Mouse (Mus musculus): Measurements from ENCODE around the gene Pde4c. TPM values are rescaled to one million over a fixed set of nuclear protein-coding genes. Genes with fewer than 3 reads are reported as not detected.

Gene Pde4c
- polyA plus RNA-seq, 1 experiment from 2014 or later, result 0.25 TPM

- Histone ChIP-seq H3K27me3 (ENCODE audit: low read depth, poor library complexity, severe bottlenecking) (no peaks in the 10 kb centered on the region), H3K4me3 (peak overlapping the region; percentile 83), H3K27ac (peak overlapping the region; percentile 97), H3K4me1 (peaks cover 60% of the 10 kb centered on the region), H3K36me3 (peaks cover 27% of the 10 kb centered on the region), H3K9me3 (replicated peaks) (no peaks in the 10 kb centered on the region)
- DNase-seq (ENCODE audit: low spot score), result peak; percentile 89
- WGBS, result under 1% methylated on average over 59 of the region's 59 CpGs
These were observed 23.5 kb upstream of the Pde4c start for GRCm38 (mm10) chr8:70699834-70700554.

GRCm38 (mm10) chr8:70700555-70700922, 23.0 kb upstream of the Pde4c start:
- no peaks in the 10 kb centered on the region for H3K9me3 ChIP-seq (replicated peaks)
- under 1% methylated on average over 20 of the region's 20 CpGs for WGBS
- peak overlapping the region; percentile 97 for H3K27ac ChIP-seq
- peak overlapping the region; percentile 83 for H3K4me3 ChIP-seq
- H3K27me3 ChIP-seq (ENCODE audit: low read depth, poor library complexity, severe bottlenecking), result no peaks in the 10 kb centered on the region
- peaks cover 54% of the 10 kb centered on the region for H3K4me1 ChIP-seq
- peak; percentile 94 for DNase-seq (ENCODE audit: low spot score)
- H3K36me3 ChIP-seq, result peaks cover 27% of the 10 kb centered on the region

GRCm38 (mm10) chr8:70701048-70701981, 22.2 kb upstream of the Pde4c start:
- H3K27me3 ChIP-seq (ENCODE audit: low read depth, poor library complexity, severe bottlenecking), result no peaks in the 10 kb centered on the region
- peak overlapping the region; percentile 83 for H3K4me3 ChIP-seq
- H3K27ac ChIP-seq, result peak overlapping the region; percentile 97
- no peaks in the 10 kb centered on the region for H3K9me3 ChIP-seq (replicated peaks)
- no peak for DNase-seq (ENCODE audit: low spot score)
- H3K36me3 ChIP-seq, result peaks cover 27% of the 10 kb centered on the region
- WGBS, result 58% methylated on average over 10 of the region's 10 CpGs
- H3K4me1 ChIP-seq, result peaks cover 47% of the 10 kb centered on the region

GRCm38 (mm10) chr8:70701982-70702841, 21.3 kb upstream of the Pde4c start:
- Histone ChIP-seq H3K4me3 (peak overlapping the region; percentile 83; the same call in 1 of the 2 replicates), H3K27ac (no peak overlapping the region), H3K9me3 (replicated peaks) (no peaks in the 10 kb centered on the region), H3K36me3 (peaks cover 27% of the 10 kb centered on the region), H3K27me3 (ENCODE audit: low read depth, poor library complexity, severe bottlenecking) (no peaks in the 10 kb centered on the region), H3K4me1 (peaks cover 38% of the 10 kb centered on the region)
- no peak for DNase-seq (ENCODE audit: low spot score)
- 92% methylated on average over 2 of the region's 2 CpGs for WGBS

- WGBS, result 88% methylated on average over 3 of the region's 3 CpGs
- H3K36me3 ChIP-seq, result peaks cover 27% of the 10 kb centered on the region
- DNase-seq (ENCODE audit: low spot score), result no peak
- H3K27me3 ChIP-seq (ENCODE audit: low read depth, poor library complexity, severe bottlenecking), result no peaks in the 10 kb centered on the region
- H3K27ac ChIP-seq, result no peak overlapping the region
- peaks cover 32% of the 10 kb centered on the region for H3K4me1 ChIP-seq
- no peaks in the 10 kb centered on the region for H3K9me3 ChIP-seq (replicated peaks)
- H3K4me3 ChIP-seq, result no peak overlapping the region
These were observed 20.7 kb upstream of the Pde4c start for GRCm38 (mm10) chr8:70702842-70703182.

- H3K36me3 ChIP-seq, result peaks cover 27% of the 10 kb centered on the region
- no peak within 1 kb of the TSS for H3K27ac ChIP-seq
- H3K4me3 ChIP-seq, result no peak within 1 kb of the TSS
- H3K4me1 ChIP-seq, result peaks cover 27% of the 10 kb centered on the region
- no peak for DNase-seq (ENCODE audit: low spot score)
- 91% methylated on average over 3 of the region's 3 CpGs for WGBS
- H3K9me3 ChIP-seq (replicated peaks), result no peaks in the 10 kb centered on the region
- no peaks in the 10 kb centered on the region for H3K27me3 ChIP-seq (ENCODE audit: low read depth, poor library complexity, severe bottlenecking)
These were observed 20.2 kb upstream of the Pde4c start, which contains the start of gene Iqcn for GRCm38 (mm10) chr8:70703287-70703686. TSS of gene Iqcn (plus strand) at chr8:70703457.

- no peak for DNase-seq (ENCODE audit: low spot score)
- Histone ChIP-seq H3K36me3 (peaks cover 5% of the 10 kb centered on the region), H3K4me3 (no peak overlapping the region), H3K4me1 (0 out of 2 replicates have a peak, but pooled peaks cover 1% of the 10 kb centered on the region), H3K27me3 (ENCODE audit: low read depth, poor library complexity, severe bottlenecking) (no peaks in the 10 kb centered on the region), H3K9me3 (replicated peaks) (no peaks in the 10 kb centered on the region), H3K27ac (no peak overlapping the region)
- WGBS, result 92% methylated on average over 14 of the region's 14 CpGs
These were observed 15.2 kb upstream of the Pde4c start for GRCm38 (mm10) chr8:70708281-70708680.

- WGBS, result 90% methylated on average over 9 of the region's 9 CpGs
These were observed 13.7 kb upstream of the Pde4c start for GRCm38 (mm10) chr8:70709794-70710193.

GRCm38 (mm10) chr8:70710296-70710695, 13.2 kb upstream of the Pde4c start:
- WGBS, result 90% methylated on average over 1 of the region's 1 CpGs
- DNase-seq (ENCODE audit: low spot score), result no peak
- Histone ChIP-seq H3K27ac (no peak overlapping the region), H3K4me1 (peaks cover 5% of the 10 kb centered on the region; the same call in 1 of the 2 replicates), H3K9me3 (replicated peaks) (no peaks in the 10 kb centered on the region), H3K27me3 (ENCODE audit: low read depth, poor library complexity, severe bottlenecking) (no peaks in the 10 kb centered on the region), H3K36me3 (no peaks in the 10 kb centered on the region), H3K4me3 (no peak overlapping the region)

More at GRCm38 (mm10) chr8:70709794-70710193, 13.7 kb upstream of the Pde4c start:
- H3K27ac ChIP-seq, result no peak overlapping the region
- no peak for DNase-seq (ENCODE audit: low spot score)
- no peak overlapping the region for H3K4me3 ChIP-seq
- peaks cover 5% of the 10 kb centered on the region; the same call in 1 of the 2 replicates for H3K4me1 ChIP-seq
- no peaks in the 10 kb centered on the region for H3K9me3 ChIP-seq (replicated peaks)
- no peaks in the 10 kb centered on the region for H3K27me3 ChIP-seq (ENCODE audit: low read depth, poor library complexity, severe bottlenecking)
- no peaks in the 10 kb centered on the region for H3K36me3 ChIP-seq

- Histone ChIP-seq H3K4me3 (no peak overlapping the region), H3K27ac (no peak overlapping the region), H3K36me3 (no peaks in the 10 kb centered on the region), H3K27me3 (ENCODE audit: low read depth, poor library complexity, severe bottlenecking) (no peaks in the 10 kb centered on the region), H3K4me1 (peaks cover 5% of the 10 kb centered on the region; the same call in 1 of the 2 replicates), H3K9me3 (replicated peaks) (no peaks in the 10 kb centered on the region)
- no peak for DNase-seq (ENCODE audit: low spot score)
- 89% methylated on average over 11 of the region's 11 CpGs for WGBS
These were observed 12.5 kb upstream of the Pde4c start for GRCm38 (mm10) chr8:70711041-70711440.

GRCm38 (mm10) chr8:70713991-70714390, 9.5 kb upstream of the Pde4c start:
- Histone ChIP-seq H3K4me3 (no peak overlapping the region), H3K4me1 (peaks cover 9% of the 10 kb centered on the region), H3K27ac (peak overlapping the region; percentile 32; the same call in 1 of the 2 replicates), H3K36me3 (no peaks in the 10 kb centered on the region), H3K27me3 (ENCODE audit: low read depth, poor library complexity, severe bottlenecking) (peaks cover 5% of the 10 kb centered on the region; the same call in 1 of the 2 replicates), H3K9me3 (replicated peaks) (no peaks in the 10 kb centered on the region)
- DNase-seq (ENCODE audit: low spot score), result no peak
- 86% methylated on average over 7 of the region's 7 CpGs for WGBS

GRCm38 (mm10) chr8:70715086-70715485, 8.4 kb upstream of the Pde4c start:
- peaks cover 9% of the 10 kb centered on the region for H3K4me1 ChIP-seq
- no peak overlapping the region for H3K4me3 ChIP-seq
- peaks cover 5% of the 10 kb centered on the region; the same call in 1 of the 2 replicates for H3K27me3 ChIP-seq (ENCODE audit: low read depth, poor library complexity, severe bottlenecking)
- no peaks in the 10 kb centered on the region for H3K9me3 ChIP-seq (replicated peaks)
- no peaks in the 10 kb centered on the region for H3K36me3 ChIP-seq
- no peak for DNase-seq (ENCODE audit: low spot score)
- 52% methylated on average over 2 of the region's 2 CpGs for WGBS
- H3K27ac ChIP-seq, result 0 out of 2 replicates have a peak overlapping the region, but pooled peaks have one; percentile 47

All from limb, embryonic 10.5 days (tissue).